Mouse (Mus musculus) thymus, adult 2 months (tissue): ENCODE data around the gene Rdh16f2.

Experiments used
- CTCF ChIP-seq: fragments of 200-500 bp; IDR thresholded peaks from 2 replicates; pipeline ENCODE4 v1.5.1; 2012; ENCODE audit warnings: mild to moderate bottlenecking, control low read depth, low read length, moderate library complexity, borderline replicate concordance; ENCODE audit not compliant: control insufficient read depth, poor library complexity, insufficient read depth; ENCODE audit errors: extremely low read depth
- POLR2A ChIP-seq: fragments of 200-500 bp; IDR thresholded peaks from 2 replicates; pipeline ENCODE4 v1.6.1; 2012; ENCODE audit warnings: mild to moderate bottlenecking, low read length, control low read depth, moderate library complexity; ENCODE audit not compliant: control insufficient read depth, poor library complexity, insufficient read depth; ENCODE audit errors: extremely low read depth

DNA sequence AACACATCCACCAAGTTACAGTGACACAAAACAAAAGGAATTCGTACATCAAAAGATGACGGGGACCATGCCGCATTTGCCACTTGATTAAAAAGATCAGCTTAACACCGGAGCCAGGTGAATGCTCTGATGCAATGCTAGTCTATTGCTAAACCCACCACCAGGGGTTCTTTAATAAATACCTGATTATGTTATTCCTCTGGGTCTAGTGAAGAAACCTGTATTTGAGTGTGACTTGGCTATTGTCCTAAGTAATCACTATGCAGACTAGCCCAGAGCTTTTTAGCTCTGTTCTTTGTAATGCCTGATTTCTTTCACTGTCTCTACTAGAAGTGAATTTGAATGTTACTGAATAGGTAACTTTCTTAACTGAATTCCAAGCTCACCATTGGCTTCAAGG, 14.8 kb downstream of the Rdh16f2 start:
- TF ChIP-seq CTCF (no peak), POLR2A (no peak)
